Mouse (Mus musculus): ENCODE measurements around the gene Cit.

Cit gene

GRCm38 (mm10) chr5:115918597-115919351 lies 73.7 kb downstream of the Cit start:
- DNase-seq: no peak

DNA sequence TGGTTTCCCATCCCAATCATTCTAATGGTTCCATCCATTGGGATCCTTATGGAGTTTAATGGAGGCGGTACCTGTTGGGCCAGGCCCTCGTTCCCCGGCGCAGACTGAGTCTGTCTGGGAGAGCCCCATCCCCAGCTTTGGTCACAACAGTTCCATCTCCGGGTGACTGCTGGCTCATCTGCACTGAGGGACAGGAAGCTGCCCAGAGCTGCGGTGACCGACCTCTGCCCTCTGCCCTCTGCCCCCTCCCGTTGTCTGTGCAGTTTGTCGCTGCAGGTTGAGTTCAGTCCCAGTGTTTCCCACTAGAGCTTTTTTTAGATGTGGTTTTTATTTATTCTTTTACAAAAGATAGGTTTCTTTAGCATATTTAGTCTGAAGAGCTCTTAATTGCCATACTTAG lies 76.9 kb downstream of the Cit start:
- no peak for DNase-seq

DNA sequence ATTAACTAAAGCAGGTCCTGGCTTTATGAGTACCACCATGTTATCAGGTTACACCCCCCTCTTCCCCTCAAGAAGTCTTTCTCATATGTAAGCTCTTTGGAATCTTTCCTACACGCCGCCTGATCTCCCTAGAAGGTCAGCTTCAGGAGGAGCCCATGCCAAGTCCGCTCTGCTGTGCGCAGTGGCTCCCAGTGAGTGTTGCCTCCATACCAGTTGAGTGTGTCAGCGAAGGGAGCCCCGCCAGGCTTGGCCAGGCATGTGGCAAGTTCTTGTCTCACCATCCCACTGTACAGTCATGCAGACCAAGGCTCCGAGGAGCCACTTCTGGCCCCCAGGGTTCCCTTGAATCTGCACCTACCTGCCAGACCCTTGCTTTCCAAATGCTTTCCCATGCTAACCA lies 79.9 kb downstream of the Cit start:
- no peak for DNase-seq

DNA sequence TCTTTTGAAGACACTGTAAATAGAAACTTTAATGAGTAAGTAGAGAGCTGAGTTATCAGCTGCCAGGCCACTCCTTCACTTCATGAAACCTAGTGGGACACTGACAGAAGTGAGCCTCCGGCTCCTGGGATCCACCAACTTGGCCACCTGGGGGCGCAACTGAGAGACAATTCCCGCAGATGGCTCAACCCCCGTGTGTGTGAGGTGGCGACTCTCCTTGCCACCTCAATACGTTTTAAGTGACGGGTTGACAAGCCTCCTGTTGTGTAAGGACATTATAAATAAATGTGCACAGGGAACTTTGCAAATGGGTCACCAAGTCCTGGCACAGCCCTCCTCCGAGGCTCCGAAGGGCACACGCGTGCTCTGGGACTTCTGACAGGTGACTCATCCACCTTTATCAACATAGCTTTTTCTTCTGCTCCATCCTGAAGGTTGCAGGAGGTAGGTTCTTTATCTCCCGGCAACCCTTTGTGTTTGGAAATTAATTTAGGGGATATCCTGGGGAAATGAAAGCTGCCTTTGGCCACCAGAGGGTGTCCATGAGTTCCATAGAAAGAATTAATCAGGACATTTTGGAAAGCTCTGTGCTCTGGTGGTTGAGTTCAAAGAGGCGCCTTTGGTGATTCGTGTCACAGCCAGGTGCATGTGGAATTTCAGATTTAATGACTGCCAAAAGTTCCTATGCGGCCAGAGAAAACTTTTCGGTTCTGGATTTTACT lies 83.9 kb downstream of the Cit start:
- no peak for DNase-seq

DNA sequence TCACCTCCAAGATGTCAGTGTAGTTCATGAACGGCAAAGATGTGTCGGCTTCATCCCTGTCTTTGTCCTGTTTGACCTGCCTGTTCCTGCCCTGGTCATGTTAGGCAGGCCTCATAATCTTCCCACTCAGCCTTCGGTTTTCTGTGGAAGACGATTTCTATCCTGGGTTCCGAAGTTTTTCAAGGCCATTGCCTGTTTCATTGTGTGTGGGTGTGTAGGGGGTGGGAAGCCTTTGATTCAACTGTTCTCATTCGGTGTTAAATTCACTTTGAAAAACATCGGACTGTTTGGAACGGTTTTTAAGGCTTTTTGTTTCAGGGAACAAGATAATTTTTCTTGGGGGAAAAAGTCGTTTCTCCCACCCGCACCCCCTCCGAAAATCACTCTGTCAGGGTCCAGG lies 87.2 kb downstream of the Cit start:
- no peak for DNase-seq

DNA sequence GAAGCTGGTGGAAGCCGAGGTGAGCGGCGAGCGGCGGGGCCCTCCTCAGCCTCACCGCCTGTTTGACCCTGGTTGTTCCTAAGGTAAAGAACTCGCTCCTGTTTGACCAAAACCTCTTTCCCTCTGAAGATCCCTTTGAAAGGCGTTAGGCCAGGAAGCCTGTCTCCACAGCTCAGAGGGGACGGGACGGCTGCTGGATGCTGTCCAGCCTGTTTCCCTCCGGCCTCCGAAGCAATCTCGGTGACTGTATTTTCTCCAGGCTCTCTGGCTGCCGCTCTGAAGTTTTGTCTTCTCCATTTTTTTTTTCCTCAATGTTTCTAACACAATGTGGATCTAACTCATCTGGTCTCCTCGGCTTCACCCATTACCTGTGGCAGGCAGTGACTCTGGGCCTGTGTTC lies 91.8 kb downstream of the Cit start:
- DNase-seq: no peak

DNA sequence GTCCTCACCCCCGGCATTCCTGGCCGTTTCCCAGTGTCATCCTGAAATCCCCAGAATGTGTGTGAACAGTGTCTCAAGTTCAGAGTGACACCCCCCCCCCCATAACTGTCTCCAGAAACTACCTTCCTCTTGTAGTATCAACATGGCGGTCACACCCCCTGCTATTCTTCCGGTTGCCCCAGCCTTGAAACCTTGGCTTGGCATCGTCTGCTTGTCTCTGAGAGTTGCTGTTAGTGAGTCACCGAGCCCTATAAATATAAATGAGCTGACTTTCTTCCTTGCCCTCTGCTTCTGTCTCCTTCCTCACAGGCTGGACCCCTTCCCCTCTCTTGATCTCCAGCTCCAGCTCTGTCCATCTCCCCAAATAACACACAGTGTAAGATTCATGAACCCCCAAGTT lies 92.5 kb downstream of the Cit start:
- no peak for DNase-seq

- DNase-seq: no peak
Measured at GRCm38 (mm10) chr5:115938999-115939398, 93.9 kb downstream of the Cit start.

DNA sequence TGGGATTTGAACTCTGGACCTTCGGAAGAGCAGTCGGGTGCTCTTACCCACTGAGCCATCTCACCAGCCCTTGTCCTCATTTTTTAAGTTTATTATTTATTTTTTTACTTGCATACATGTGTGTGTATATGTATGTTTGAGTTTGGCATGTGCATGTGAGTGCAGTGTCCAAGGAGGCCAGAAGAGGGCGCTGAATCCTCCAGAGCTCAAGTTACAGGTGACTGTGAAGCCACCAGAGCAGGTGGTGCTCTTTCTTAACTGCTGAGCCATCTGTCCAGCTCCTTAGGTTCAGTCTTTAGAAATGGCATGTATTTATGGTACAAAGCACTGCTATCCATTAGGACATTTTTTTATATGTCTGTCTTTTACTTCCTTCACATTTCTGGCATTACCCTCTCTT lies 97.3 kb downstream of the Cit start:
- DNase-seq: no peak

GRCm38 (mm10) chr5:115944791-115945490 lies 99.9 kb downstream of the Cit start:
- DNase-seq: no peak

- no peak for DNase-seq
Measured at GRCm38 (mm10) chr5:115947622-115948353, 102.7 kb downstream of the Cit start.

DNA sequence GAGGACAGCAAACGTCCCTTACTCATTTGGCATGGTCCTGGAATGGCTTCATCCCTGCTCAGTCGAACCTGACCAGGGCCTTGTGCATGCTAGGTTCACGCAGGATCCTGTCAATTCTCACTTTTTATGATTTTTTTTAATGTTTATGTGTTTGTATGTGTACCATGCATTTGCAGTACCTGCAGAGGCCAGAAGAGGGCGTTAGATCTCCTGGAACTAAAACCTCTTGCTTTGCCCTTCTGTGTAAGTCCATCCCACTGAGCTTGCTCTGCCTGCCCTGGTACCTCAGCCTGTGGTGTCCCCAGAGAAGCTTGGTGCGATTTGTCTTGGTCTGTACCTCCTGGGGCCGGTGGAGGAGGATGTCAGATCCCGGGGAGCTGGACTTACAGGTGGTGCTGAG lies 105.9 kb downstream of the Cit start:
- DNase-seq: no peak

GRCm38 (mm10) chr5:115953173-115953572 lies 108.1 kb downstream of the Cit start:
- no peak for DNase-seq

DNA sequence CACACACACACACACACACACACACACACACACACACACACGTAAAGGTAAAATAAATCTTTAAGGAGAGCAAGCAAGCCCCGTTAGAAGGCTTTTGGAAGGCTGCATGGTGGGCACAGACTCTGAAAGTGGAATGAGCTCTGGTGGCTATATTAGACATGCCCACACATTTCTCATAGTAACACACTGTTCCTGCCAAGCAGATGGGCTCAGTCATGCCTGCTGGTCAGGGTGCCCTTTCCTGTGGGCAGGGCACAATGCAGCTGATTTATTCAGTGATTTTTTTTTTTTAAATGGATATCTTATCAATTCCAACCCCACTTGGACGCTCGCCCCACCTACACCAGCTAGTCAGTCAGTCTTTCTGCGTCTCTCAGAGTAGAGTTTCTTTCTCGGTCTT lies 109.0 kb downstream of the Cit start:
- no peak for DNase-seq

DNA sequence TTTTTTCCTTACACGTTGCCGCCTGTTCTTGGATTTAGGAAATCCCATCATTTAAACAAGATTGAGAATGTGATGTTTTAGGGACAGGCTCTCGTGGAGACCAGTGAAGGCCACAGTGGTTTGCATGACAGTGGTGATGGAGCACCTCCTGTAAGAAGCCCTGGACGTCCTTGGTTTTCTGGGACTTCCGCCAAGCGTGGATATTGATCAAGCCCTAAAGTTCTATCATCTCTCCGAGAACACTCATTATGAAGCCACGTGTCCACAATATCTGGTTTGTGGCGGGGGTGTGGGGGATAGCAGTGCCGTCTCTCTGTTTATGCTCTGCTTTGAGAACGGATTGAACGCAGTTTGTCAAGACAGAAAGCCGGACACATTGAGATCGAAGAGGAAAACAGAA lies 109.5 kb downstream of the Cit start:
- no peak for DNase-seq

- DNase-seq: peak; percentile 43
Measured at GRCm38 (mm10) chr5:115955131-115955530, 110.1 kb downstream of the Cit start.

DNA sequence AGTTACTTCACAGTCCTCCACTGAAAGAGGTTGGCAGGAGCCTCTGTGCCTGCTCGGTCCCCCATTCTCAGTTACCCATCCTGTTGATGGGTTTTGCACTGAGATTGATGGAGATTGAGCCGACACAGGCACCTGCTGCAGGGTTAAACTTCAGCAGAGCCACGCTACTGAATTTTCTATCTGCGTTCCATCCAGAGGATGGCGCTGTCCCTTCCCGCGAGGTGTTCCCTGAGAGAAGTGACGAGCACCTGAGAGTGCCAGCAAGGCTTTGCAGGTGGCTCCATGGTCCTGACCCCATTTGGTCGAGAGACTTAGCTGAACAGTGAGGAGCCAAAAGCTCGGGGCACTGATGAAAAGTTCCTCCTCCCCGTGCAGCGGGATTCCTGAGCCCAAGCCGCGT lies 111.0 kb downstream of the Cit start:
- no peak for DNase-seq

DNA sequence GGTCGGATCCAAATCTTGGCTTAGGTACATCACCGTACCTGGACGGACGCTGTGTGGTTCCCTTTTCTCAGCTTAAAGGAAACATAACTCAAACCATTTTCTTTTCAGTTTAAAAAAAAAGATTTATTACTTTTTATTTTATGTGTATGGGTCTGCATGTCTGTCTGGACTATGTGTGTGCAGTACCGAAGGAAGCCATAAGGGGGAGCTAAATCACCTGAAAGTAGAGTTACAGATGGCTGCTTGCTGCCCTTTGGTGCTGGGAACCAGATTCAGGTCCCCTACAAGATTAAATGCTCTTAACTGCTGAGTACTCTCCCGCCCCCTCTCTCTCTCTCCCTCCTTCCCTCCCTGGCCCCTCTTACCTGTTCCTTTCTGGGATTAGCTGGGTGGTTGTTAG lies 112.1 kb downstream of the Cit start:
- DNase-seq: no peak

GRCm38 (mm10) chr5:115958344-115958743 lies 113.3 kb downstream of the Cit start:
- no peak for DNase-seq

DNA sequence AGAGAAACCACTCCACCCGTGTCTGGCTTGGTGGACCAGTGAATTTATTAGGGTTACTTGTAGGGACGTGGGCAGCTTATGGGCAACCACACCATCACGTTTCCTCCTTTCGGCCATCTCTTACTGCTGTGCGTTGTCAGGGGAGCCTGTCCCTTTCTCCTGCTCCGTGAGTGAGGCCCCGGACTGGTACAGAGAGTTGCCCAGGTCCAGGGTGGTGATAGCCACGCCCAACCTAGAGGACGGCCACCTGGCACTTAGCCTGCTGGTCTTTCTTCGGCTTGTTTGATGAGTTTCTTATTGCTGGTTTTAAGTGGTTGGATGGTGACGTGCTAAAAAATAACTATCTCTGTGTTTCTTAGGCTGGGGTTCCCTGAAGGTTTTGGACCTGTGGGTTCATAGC lies 113.7 kb downstream of the Cit start:
- no peak for DNase-seq

DNA sequence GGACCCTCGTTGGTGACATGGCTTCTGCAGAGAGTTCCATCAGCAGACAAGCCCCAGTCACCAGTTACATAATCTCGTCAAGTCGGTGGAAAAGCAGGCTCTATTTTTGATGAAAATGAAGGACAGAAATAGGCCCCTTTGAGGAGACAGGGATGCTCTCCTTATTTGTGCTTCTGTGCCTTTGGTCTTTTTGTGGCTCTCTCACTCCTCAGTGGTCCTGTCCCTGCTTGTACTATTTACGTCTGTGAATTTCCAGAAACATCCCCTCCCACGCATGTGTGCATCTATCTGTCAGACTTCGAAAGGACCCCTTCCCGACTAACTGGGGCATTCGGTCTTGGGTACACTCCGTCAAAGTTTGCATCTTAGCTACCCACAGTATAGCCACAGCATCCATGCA lies 116.7 kb downstream of the Cit start:
- DNase-seq: no peak

DNA sequence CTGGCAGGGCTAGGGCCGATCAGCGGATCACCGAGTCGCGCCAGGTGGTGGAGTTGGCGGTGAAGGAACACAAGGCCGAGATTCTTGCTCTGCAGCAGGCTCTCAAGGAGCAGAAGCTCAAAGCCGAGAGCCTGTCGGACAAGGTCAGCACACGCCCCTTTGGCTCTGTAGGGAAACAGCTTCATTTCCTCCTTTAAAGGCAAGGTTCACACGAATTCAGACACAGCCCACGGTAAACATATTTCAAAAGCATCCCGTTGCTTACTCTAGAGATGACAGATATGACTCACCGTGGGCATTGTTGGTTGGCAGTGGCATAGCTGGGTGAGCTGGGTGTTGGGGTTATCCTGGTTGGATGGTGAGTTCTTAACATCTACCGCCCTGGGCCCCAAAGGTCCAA lies 126.2 kb downstream of the Cit start:
- no peak for DNase-seq

DNA sequence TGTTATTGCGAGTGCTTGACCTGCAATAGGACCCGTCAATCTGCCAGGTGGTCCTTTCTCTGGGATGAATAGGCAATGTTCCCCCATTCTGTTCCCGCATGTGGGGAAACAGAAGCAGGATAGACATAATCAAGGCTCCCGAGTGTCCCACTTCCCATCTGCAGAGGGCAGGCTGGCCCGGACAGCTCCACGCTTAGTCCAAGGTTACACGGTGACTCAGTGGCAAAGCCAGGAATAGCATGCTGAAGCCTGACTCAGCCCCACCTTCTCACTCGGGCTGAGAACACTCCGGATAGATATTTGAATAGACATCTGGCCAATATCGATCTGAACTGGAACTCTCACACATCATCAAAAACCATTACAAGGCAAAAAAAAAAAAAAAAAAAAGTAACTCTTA lies 130.6 kb downstream of the Cit start:
- DNase-seq: no peak

Data from right cerebral cortex, postnatal 14 days (tissue).